Mouse (Mus musculus): ENCODE data around the gene Slc2a5. TPM values are rescaled to one million over a fixed set of nuclear protein-coding genes. Genes with fewer than 3 reads are reported as not detected.

The Slc2a5 gene
- total RNA-seq, 2 experiments from 2014 or later, result not detected

DNA sequence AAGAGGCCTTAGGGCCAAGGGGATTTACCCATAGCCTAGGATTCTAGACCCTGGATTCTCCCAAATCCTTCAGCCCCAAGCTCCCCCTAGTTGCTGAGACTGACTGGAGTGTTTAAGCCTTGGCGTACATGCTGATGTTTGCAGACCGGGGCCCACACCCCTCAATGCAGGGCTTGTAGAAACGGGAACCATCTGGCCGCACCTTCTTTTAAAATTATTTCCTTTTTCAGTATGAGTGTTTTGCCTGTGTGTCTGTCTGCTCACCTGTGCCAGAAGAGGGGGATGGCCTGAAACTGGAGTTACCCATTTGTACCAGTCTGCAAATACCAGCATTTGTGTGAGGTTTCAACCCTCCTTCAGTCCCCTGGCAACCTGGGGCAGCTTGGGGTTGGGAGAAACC is 21.2 kb upstream of the Slc2a5 start:
- ATAC-seq (replicated peaks; ENCODE audit: low FRiP score, poor library complexity, severe bottlenecking), result no peak

DNA sequence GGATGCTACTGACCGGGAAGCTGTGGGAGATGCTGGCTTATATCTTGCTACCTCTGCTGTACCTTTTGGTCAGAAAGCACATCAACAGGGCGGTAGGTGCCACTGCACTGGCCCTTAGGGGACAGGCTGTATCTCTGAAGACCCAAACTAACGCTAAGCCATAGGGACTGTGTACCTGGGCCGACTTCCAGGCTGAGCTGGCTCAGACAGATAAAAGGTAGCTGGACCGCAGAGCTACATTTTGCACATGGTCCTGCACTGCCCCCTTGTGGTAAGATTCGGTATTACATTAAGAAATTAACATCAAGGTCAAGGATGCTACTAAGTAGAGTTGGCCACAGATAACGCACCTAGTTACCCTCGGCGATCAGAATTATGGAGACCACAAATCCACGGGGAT is 20.2 kb upstream of the Slc2a5 start:
- ATAC-seq (replicated peaks; ENCODE audit: low FRiP score, poor library complexity, severe bottlenecking), result 0 out of 2 replicates have a peak, but pooled peaks have one; percentile 55

DNA sequence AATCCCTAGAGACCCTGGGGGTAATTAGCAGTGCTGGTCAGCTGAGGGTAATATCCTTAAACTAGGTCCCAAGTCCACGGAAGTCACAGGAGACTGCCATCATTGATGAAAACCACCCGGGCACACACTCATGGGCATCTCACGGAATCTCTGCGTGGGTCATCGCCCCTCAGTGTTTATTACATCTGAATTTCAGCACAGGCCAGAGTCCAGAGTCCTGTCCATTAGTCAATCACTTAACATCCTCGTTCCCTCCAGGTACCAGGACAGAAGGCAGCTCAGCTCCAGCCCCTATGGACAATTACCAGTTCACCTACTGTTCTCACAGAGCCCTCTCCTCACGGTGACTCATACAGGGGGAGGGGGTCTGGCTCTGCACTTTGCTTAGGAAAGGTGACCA is 16.3 kb upstream of the Slc2a5 start:
- no peak for ATAC-seq (replicated peaks; ENCODE audit: low FRiP score, poor library complexity, severe bottlenecking)

- no peak for ATAC-seq (replicated peaks; ENCODE audit: low FRiP score, poor library complexity, severe bottlenecking)
These were observed 13.4 kb upstream of the Slc2a5 start for GRCm38 (mm10) chr4:150105671-150106070.

DNA sequence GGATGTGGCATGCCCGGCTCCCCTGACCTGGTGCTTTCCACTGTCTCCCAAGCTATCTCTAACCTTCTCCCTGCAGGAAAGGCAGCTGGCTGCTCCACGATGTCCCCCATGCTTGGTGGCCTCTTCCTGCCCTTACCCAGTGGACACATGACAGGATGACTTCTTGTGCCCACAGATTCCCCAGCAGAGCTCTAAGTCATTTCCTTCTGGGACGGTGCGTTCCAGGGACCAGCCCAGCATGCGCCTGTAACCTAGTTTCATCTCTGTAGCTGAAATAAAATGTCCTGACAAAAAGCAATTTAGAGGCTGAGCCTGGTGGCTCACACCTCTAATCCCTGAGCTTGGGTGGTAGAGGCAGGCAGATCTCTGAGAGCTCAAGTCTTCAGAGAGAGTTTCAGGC is 12.4 kb upstream of the Slc2a5 start:
- no peak for ATAC-seq (replicated peaks; ENCODE audit: low FRiP score, poor library complexity, severe bottlenecking)

GRCm38 (mm10) chr4:150109636-150110035 is 9.4 kb upstream of the Slc2a5 start:
- no peak for ATAC-seq (replicated peaks; ENCODE audit: low FRiP score, poor library complexity, severe bottlenecking)

DNA sequence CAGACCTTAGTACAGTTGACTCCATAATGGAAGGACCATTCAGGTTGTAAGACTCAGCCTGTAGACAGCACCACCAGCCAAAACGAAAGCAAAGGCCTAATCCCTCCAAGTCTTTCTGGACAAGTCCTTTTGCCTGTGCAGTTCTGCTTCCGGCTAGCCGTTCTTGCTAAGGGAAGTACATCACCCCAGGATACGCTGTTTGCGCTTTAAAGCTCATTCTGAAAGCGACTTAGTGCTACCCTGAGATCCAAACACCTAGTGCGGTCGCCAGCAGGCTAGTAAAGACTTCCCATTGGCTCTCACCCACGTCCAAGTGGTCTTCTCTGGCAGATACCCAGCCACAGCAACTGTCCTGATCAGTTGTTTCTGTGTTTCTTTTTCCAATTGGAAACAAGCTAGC is 8.7 kb upstream of the Slc2a5 start:
- no peak for ATAC-seq (replicated peaks; ENCODE audit: low FRiP score, poor library complexity, severe bottlenecking)

DNA sequence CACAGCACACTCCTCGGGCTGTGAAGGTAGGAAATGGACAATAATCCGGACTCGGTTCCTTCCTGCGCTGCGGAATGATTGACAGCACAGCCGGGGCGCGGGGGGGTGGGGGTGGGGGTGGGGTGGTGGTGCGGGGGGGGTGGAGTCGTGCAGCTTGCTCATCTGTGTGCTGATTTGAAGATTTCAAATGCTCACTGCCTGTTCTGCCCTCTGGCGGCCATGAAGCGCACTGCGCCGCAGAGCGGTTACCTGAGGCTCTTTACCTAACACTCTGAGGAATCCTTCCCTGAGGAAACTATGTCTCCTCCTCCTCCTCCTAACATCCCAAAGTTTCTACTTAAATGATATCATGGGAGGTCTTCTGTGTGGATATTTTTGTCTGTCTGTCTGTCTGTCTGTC is 6.2 kb upstream of the Slc2a5 start:
- ATAC-seq (replicated peaks; ENCODE audit: low FRiP score, poor library complexity, severe bottlenecking), result peak; percentile 46; the same call in 1 of the 2 replicates

- ATAC-seq (replicated peaks; ENCODE audit: low FRiP score, poor library complexity, severe bottlenecking), result no peak
These were observed 4.5 kb upstream of the Slc2a5 start for GRCm38 (mm10) chr4:150114505-150115061.

GRCm38 (mm10) chr4:150117311-150117710 is 1.8 kb upstream of the Slc2a5 start:
- ATAC-seq (replicated peaks; ENCODE audit: low FRiP score, poor library complexity, severe bottlenecking), result no peak

- no peak for ATAC-seq (replicated peaks; ENCODE audit: low FRiP score, poor library complexity, severe bottlenecking)
These were observed 920 bp upstream of the Slc2a5 start for GRCm38 (mm10) chr4:150118163-150118562.

DNA sequence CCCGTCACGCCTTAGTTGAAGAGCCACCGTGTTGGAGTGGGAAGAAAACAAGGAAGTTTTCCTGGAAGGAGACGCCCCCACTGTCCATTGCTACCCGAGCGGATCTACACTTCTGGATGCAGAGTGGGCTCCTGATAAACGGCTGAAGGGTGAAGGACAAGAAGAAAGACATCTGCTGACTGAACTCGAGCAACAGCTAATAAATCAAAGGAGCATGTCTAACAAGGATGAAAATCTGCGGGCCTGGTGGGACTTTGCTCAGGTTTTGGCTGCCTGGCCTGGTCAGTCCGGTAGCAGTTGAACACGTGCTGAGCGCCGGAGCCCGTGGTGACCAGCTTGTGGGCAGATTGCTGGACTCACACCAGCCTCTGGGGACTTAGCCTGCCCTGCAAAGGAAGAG is 557 bp downstream of the Slc2a5 start:
- no peak for ATAC-seq (replicated peaks; ENCODE audit: low FRiP score, poor library complexity, severe bottlenecking)

- no peak for ATAC-seq (replicated peaks; ENCODE audit: low FRiP score, poor library complexity, severe bottlenecking)
These were observed 1.2 kb downstream of the Slc2a5 start for GRCm38 (mm10) chr4:150120173-150120833.

DNA sequence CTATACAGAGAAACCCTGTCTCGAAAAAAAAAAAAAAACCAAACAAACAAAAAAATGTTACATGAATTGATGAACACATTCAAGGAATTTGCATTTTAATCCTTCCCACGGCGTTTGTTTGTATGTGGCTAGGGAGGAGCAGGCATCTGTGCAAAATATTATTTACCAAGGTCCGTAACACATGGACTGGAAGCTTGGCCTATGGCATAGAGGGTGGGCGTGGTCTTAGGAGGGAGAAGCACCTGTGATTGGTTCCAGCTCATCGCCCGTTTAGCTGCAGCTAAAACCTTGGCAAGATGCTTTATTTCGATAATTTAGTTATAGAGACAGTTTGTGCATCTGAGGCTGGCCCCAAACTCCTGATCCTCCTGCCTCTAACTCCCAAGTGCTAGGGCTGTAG is 2.3 kb downstream of the Slc2a5 start:
- no peak for ATAC-seq (replicated peaks; ENCODE audit: low FRiP score, poor library complexity, severe bottlenecking)

- ATAC-seq (replicated peaks; ENCODE audit: low FRiP score, poor library complexity, severe bottlenecking), result no peak
These were observed 3.4 kb downstream of the Slc2a5 start for GRCm38 (mm10) chr4:150122476-150122875.

DNA sequence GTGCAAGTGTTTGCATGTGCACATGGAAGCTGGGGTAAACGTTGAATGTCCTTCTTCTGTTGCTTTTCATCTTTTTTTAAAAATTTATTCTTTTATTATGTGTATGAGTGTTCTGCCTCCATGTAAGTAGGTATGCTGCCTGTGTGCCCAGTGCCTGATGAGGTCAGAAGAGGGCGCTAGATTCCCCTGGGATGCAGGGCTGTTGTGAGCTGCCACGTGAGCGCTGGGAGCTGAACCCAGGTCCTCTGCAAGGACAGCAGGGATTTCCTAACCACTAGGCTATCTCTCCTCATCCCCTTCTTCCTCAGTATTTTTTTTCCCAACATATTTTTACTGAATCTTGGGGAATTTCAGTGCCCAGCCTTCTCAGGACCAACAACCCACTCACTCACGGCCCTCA is 7.3 kb downstream of the Slc2a5 start:
- no peak for ATAC-seq (replicated peaks; ENCODE audit: low FRiP score, poor library complexity, severe bottlenecking)

DNA sequence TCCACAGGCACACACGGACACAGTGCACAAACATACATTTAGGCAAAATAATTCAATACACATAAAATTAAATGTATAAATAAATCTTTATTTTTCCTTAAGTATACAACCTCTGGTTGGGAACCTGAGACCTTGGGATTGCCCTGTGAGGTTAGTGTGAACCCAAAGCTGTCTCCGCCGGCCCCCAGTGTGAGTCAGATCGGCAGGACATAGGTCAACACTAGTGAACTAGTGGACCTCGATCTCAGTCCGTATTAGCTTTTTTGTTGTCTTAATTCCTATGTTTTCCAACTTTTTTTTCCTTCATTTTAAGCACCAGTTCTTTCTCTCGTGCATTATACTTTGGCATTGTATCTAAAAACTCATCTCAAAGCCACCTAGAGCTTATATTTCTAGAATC is 8.8 kb downstream of the Slc2a5 start:
- ATAC-seq (replicated peaks; ENCODE audit: low FRiP score, poor library complexity, severe bottlenecking), result no peak

DNA sequence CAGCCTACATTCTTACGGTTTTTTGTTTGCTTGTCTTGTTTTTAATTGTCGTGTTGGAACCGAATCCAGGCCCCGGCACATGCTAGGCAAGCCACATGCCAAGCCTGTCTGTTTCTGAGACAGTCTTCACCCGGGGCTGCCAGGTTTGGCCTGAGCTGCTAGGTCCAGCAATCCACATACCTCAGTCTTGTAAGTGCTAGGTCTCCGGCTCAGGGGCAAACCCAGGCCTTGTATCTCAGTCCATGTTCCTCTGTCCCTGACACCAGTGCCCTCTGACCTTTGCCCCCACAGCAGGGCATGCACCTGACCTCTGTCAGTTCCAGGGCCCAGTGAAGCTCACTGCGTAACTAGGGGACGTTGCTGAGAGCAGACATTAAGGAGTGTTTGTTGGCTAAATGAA is 9.5 kb downstream of the Slc2a5 start:
- ATAC-seq (replicated peaks; ENCODE audit: low FRiP score, poor library complexity, severe bottlenecking), result no peak

GRCm38 (mm10) chr4:150130661-150131060 is 11.6 kb downstream of the Slc2a5 start:
- ATAC-seq (replicated peaks; ENCODE audit: low FRiP score, poor library complexity, severe bottlenecking), result no peak

DNA sequence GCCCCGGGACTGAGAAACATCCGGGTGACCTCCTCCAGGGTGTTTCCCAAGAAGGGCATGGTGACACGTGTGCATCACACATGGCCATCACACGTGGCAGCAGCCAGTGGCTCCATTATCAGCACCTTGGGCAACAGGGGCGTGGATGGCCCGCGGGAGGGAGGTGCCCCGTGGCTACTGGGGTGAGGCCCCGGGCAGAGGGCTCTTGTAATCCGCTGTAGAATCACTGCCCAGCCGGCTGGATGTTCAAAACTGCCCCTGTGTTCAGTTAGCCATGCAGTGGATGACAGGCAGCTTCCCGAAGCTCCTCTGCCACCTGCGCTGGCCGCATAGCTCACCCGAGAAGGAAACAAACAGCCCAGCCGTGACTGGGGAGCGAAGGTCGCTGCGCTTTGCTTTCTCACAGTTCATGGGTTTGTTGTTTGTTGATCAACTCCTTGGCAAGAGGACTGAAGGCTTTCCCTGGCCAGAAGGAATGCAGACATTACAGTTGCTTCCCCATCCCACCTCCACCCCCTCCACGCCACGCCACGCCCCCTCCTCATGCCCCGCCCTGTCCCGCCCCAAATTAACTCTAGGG is 13.7 kb downstream of the Slc2a5 start:
- ATAC-seq (replicated peaks; ENCODE audit: low FRiP score, poor library complexity, severe bottlenecking), result no peak

DNA sequence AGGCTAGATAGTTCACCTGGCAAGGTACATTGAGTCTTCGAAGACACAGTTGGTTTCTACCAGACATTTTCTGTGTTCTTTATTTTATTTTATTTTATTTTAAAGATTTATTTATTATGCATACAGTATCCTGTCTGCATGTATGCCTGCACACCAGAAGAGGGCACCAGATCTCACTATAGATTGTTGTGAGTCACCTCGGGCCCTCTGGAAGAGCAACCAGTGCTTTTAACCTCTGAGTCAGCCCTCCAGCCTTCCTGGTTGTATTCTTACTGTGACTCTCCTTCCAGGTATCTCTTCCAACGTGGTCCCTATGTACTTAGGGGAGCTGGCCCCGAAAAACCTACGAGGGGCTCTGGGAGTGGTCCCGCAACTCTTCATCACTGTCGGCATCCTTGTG is 16.2 kb downstream of the Slc2a5 start:
- ATAC-seq (replicated peaks; ENCODE audit: low FRiP score, poor library complexity, severe bottlenecking), result no peak

DNA sequence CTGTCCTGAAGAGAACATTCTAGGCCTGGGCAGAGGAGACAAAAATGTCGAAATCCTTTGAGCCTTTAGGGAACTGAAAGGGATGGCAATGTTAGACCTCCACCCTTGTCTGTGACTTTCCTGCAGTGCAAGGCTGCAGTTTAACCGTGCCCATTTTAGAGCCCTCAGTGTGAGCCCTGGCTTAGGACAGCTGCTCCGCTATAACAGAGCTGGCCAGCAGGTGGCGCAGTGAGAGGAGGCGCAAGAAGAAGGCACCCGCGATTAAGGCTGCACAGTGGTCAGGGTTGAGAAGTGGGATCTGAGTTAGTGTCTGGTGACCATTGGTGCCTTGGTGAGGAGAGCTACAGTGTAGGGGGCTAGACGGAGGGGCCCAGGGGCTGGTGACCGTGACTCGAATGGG is 17.6 kb downstream of the Slc2a5 start:
- ATAC-seq (replicated peaks; ENCODE audit: low FRiP score, poor library complexity, severe bottlenecking), result peak; percentile 73; the same call in 1 of the 2 replicates

All from erythroid progenitor cell, adult 5-6 weeks (primary cell).